ENCODE assay signal across 8 mouse cellular contexts in the genomic region with DNA sequence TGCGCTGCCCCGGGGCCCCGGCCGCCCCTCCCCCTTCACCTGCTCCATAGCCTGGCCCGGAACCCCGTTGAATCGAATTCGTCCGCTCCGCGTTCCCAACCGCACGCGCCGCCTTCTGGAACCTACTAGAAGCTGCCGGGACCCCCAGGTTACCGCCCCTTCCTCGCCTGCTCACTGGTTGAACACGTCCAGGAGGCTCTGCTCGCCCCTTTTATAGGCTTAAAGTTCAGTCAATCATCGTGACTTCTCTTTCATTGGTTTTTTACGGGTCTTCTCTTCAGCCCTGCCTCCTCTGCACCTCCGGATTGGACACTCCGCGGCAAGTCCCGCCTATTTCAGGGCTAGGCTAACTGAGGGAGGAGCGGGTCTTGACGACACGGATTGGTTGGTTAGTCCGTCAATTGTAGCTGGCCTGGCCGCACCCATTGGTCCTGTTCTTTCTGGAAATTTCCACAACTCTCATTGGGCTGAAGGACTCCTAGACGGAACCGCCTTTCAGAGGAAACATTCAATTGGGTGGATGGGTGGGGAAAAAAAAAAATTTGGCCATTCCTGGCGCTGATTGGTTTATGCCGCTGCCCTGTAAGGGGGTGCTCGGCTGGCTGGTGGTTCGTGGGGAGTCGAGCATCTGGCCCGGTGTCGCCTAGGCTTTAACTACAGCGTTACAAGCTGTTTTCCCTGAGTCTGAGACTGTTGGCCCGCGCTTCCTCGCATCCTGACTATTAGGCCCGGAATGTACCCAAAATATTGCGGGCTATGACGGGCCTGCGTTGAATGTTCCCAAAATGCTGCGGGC. TPM values are rescaled to one million over a fixed set of nuclear protein-coding genes. Genes with fewer than 3 reads are reported as not detected.
DNase-seq lines count a peak whose midpoint lies in the region; ATAC-seq lines count a peak whose summit lies in the region.

Stip1 (minus strand) TSS at position 127 of the 796 bp plus-strand sequence.

- WGBS in hindbrain, embryonic 12.5 days, result under 1% methylated on average over 48 of the region's 49 CpGs

- peak within 1 kb of the TSS; percentile 61 for H3K4me2 ChIP-seq in hindbrain, embryonic 12.5 days (replicated peaks)

- peak within 1 kb of the TSS; percentile 91 for H3K27ac ChIP-seq in hindbrain, embryonic 12.5 days

- no peaks in the 10 kb centered on the region for H3K27me3 ChIP-seq in hindbrain, embryonic 12.5 days

- DNase-seq in NIH3T3 (ENCODE audit: low read depth), result peak; percentile 100
- peak; percentile 99 for DNase-seq in cerebellum, postnatal 10 days
- DNase-seq in frontal cortex, postnatal 10 days (ENCODE audit: low spot score in 2 of 2), result peak; percentile 99 to 100
- DNase-seq in layer of hippocampus, postnatal 14 days (ENCODE audit: low spot score in 2 of 2), result peak; percentile 99 to 100
- DNase-seq in lung, postnatal 14 days, result peak; percentile 98
- peak; percentile 100 for DNase-seq in retina, adult 2 months (ENCODE audit: low read depth, low spot score)
- peak; percentile 98 to 100 for DNase-seq in thymus, postnatal 36 days

- peak within 1 kb of the TSS; percentile 94 for H3K4me3 ChIP-seq in hindbrain, embryonic 12.5 days

- peak; percentile 99 for ATAC-seq in hindbrain, embryonic 12.5 days (ENCODE audit: low FRiP score)

- peaks cover 27% of the 10 kb centered on the region for H3K4me1 ChIP-seq in hindbrain, embryonic 12.5 days

- no peaks in the 10 kb centered on the region for H3K9me3 ChIP-seq in hindbrain, embryonic 12.5 days (replicated peaks)

- H3K36me3 ChIP-seq in hindbrain, embryonic 12.5 days, result peaks cover 6% of the 10 kb centered on the region; the same call in 1 of the 2 replicates

- peak within 1 kb of the TSS; percentile 96 for H3K9ac ChIP-seq in hindbrain, embryonic 12.5 days

RNA-seq across cellular contexts. Expression of gene Stip1, which starts in this region (rescaled TPM):
- polyA plus RNA-seq in hindbrain, embryonic 12.5 days (2016; fragmentation: Nextera tagmentation; extraction: Ambion mirVana), result 267 and 269 TPM in 2 replicates
- 100 to 1,000 TPM; 136 to 159 TPM for total RNA-seq in layer of hippocampus, postnatal 14 days (2021)

Comparison
In these comparisons a context has a peak if more than half of its experiments do, and no peak if none do; other contexts are left out.
1. Peak in every context shown above with its lines: DNase-seq, ATAC-seq, H3K4me3 ChIP-seq and H3K27ac ChIP-seq.